Mouse (Mus musculus) spleen, adult 12 weeks (tissue): ENCODE data around the gene Snrnp35.
A peak's percentile ranks its signal among the peaks of the same experiment; 100 is the strongest.
"Not testable (repeated sequence)": the region's sequence is repeated elsewhere in the genome, so short reads cannot be mapped to it uniquely, and the experiment has no call there.

ENCODE experiments used
- DNase-seq: peaks from one replicate; pipeline ENCODE4 v3.0.0; 2022; ENCODE audit warnings: low spot score

The Snrnp35 gene

GRCm38 (mm10) chr5:124463462-124463861, 19.5 kb upstream of the Snrnp35 start:
- no peak for DNase-seq

GRCm38 (mm10) chr5:124464905-124465304, 18.0 kb upstream of the Snrnp35 start:
- no peak for DNase-seq

GRCm38 (mm10) chr5:124467766-124468165, 15.2 kb upstream of the Snrnp35 start:
- no peak for DNase-seq

- no peak for DNase-seq
Measured at GRCm38 (mm10) chr5:124468365-124468764, 14.6 kb upstream of the Snrnp35 start.

GRCm38 (mm10) chr5:124469486-124469885, 13.4 kb upstream of the Snrnp35 start:
- no peak for DNase-seq

- DNase-seq, result no peak
Measured at GRCm38 (mm10) chr5:124470591-124471171, 12.3 kb upstream of the Snrnp35 start.

- DNase-seq, result no peak
Measured at GRCm38 (mm10) chr5:124478873-124479204, 4.1 kb upstream of the Snrnp35 start.

GRCm38 (mm10) chr5:124480119-124480518, 2.8 kb upstream of the Snrnp35 start:
- DNase-seq, result no peak

GRCm38 (mm10) chr5:124481714-124482113, 1.2 kb upstream of the Snrnp35 start:
- DNase-seq, result no peak

- peak; percentile 38 for DNase-seq
Measured at GRCm38 (mm10) chr5:124482436-124482965, 433 bp upstream of the Snrnp35 start.

GRCm38 (mm10) chr5:124483655-124484396, 892 bp downstream of the Snrnp35 start:
- no peak for DNase-seq

- no peak for DNase-seq
Measured at GRCm38 (mm10) chr5:124485654-124486053, 2.7 kb downstream of the Snrnp35 start.

- DNase-seq, result no peak
Measured at GRCm38 (mm10) chr5:124488885-124489284, 6.0 kb downstream of the Snrnp35 start.

GRCm38 (mm10) chr5:124491732-124492131, 8.8 kb downstream of the Snrnp35 start:
- DNase-seq, result no peak

GRCm38 (mm10) chr5:124492618-124493017, 9.7 kb downstream of the Snrnp35 start:
- no peak for DNase-seq

- no peak for DNase-seq
Measured at GRCm38 (mm10) chr5:124493455-124493854, 10.5 kb downstream of the Snrnp35 start.

GRCm38 (mm10) chr5:124495547-124495946, 12.6 kb downstream of the Snrnp35 start:
- no peak for DNase-seq

GRCm38 (mm10) chr5:124496614-124497514, 13.9 kb downstream of the Snrnp35 start:
- DNase-seq, result peak; percentile 67

- DNase-seq, result no peak
Measured at GRCm38 (mm10) chr5:124498221-124498876, 15.4 kb downstream of the Snrnp35 start.

GRCm38 (mm10) chr5:124499001-124499400, 16.1 kb downstream of the Snrnp35 start:
- no peak for DNase-seq

GRCm38 (mm10) chr5:124500037-124500436, 17.1 kb downstream of the Snrnp35 start:
- DNase-seq, result not testable (repeated sequence)

- no peak for DNase-seq
Measured at GRCm38 (mm10) chr5:124500573-124500972, 17.6 kb downstream of the Snrnp35 start.
